Mouse (Mus musculus) spleen, postnatal 10 days (tissue): ENCODE data around the gene Ifitm10.
A peak's percentile ranks its signal among the peaks of the same experiment; 100 is the strongest.
"Not testable (repeated sequence)": the region's sequence is repeated elsewhere in the genome, so short reads cannot be mapped to it uniquely, and the experiment has no call there.

Experiments used
- DNase-seq, 2 experiments: peaks; one replicate each; pipeline ENCODE4 v3.0.0; 2021 to 2022; ENCODE audit warnings: low spot score in 2 of 2

Ifitm10 gene

GRCm38 (mm10) chr7:142368856-142369255 lies 4.7 kb downstream of the Ifitm10 start:
- peak in 1 of 2 experiments; percentile 12 for DNase-seq

- no peak for DNase-seq
Measured at GRCm38 (mm10) chr7:142363107-142363506, 10.4 kb downstream of the Ifitm10 start.

GRCm38 (mm10) chr7:142360743-142361142 lies 12.8 kb downstream of the Ifitm10 start:
- DNase-seq, result no peak

- no peak for DNase-seq
Measured at GRCm38 (mm10) chr7:142359129-142359528, 14.4 kb downstream of the Ifitm10 start.

- DNase-seq, result no peak
Measured at GRCm38 (mm10) chr7:142357566-142357965, 16.0 kb downstream of the Ifitm10 start.

- DNase-seq, result peak in 1 of 2 experiments; percentile 49
Measured at GRCm38 (mm10) chr7:142354661-142355233, 18.8 kb downstream of the Ifitm10 start.

GRCm38 (mm10) chr7:142353854-142354253 lies 19.7 kb downstream of the Ifitm10 start:
- DNase-seq, result peak in 1 of 2 experiments; percentile 58

- DNase-seq, result no peak
Measured at GRCm38 (mm10) chr7:142351569-142351968, 22.0 kb downstream of the Ifitm10 start.

- no peak for DNase-seq
Measured at GRCm38 (mm10) chr7:142349308-142349961, 24.1 kb downstream of the Ifitm10 start.

GRCm38 (mm10) chr7:142347542-142347941 lies 26.0 kb downstream of the Ifitm10 start:
- no peak for DNase-seq

- DNase-seq, result no peak
Measured at GRCm38 (mm10) chr7:142342247-142342640, 31.3 kb downstream of the Ifitm10 start.

GRCm38 (mm10) chr7:142341564-142342246 lies 31.8 kb downstream of the Ifitm10 start:
- DNase-seq, result no peak

GRCm38 (mm10) chr7:142340269-142340970 lies 33.1 kb downstream of the Ifitm10 start:
- peak in 1 of 2 experiments; percentile 71 for DNase-seq

GRCm38 (mm10) chr7:142335151-142335550 lies 38.4 kb downstream of the Ifitm10 start:
- no peak for DNase-seq

GRCm38 (mm10) chr7:142334246-142334645 lies 39.3 kb downstream of the Ifitm10 start:
- peak; percentile 85 to 94 for DNase-seq

- not testable (repeated sequence) for DNase-seq
Measured at GRCm38 (mm10) chr7:142332741-142333140, 40.8 kb downstream of the Ifitm10 start.

- DNase-seq, result no peak
Measured at GRCm38 (mm10) chr7:142331281-142331680, 42.3 kb downstream of the Ifitm10 start.

- no peak for DNase-seq
Measured at GRCm38 (mm10) chr7:142330271-142330724, 43.3 kb downstream of the Ifitm10 start.

GRCm38 (mm10) chr7:142328507-142328906 lies 45.0 kb downstream of the Ifitm10 start:
- no peak for DNase-seq

- DNase-seq, result no peak
Measured at GRCm38 (mm10) chr7:142326714-142327445, 46.7 kb downstream of the Ifitm10 start.

- DNase-seq, result no peak
Measured at GRCm38 (mm10) chr7:142323396-142324117, 50.0 kb downstream of the Ifitm10 start.
